Mouse (Mus musculus) midbrain, embryonic 14.5 days (tissue): ENCODE data around the gene Mief2. TPM values are rescaled to one million over a fixed set of nuclear protein-coding genes. Genes with fewer than 3 reads are reported as not detected.

ENCODE experiments used
- ATAC-seq: fragments of 200-750 bp; cut with Nextera tagmentation; 2 replicates; pipeline ENCODE4 v1.8.0; 2017; ENCODE audit warnings: moderate number of reproducible peaks, moderate library complexity; ENCODE audit not compliant: low FRiP score, low TSS enrichment
- DNase-seq: peaks from one replicate; pipeline ENCODE4 v3.0.0-alpha.2; 2015
- H3K27ac ChIP-seq: fragments of 300-500 bp; sonication (generic); replicated peaks from 2 replicates; pipeline ENCODE4 v1.5.1; 2014; ENCODE audit warnings: mild to moderate bottlenecking, low read depth, low read length, moderate library complexity
- H3K27me3 ChIP-seq: fragments of 300-500 bp; sonication (generic); 2 replicates; pipeline ENCODE4 v1.6.1; 2014; ENCODE audit warnings: low read length, control low read depth, mixed read lengths; ENCODE audit not compliant: control insufficient read depth, insufficient read depth
- H3K36me3 ChIP-seq: fragments of 300-500 bp; sonication (generic); 2 replicates; pipeline ENCODE4 v1.6.1; 2014; ENCODE audit warnings: low read length, control low read depth; ENCODE audit not compliant: control insufficient read depth, insufficient read depth
- H3K4me1 ChIP-seq: fragments of 300-500 bp; sonication (generic); 2 replicates; pipeline ENCODE4 v1.6.1; 2014; ENCODE audit warnings: mild to moderate bottlenecking, antibody characterized with exemption, low read length, control low read depth; ENCODE audit not compliant: control insufficient read depth, insufficient read depth
- H3K4me2 ChIP-seq: fragments of 300-500 bp; sonication (generic); 2 replicates; pipeline ENCODE4 v1.6.1; 2014; ENCODE audit warnings: mild to moderate bottlenecking, low read length, moderate library complexity
- H3K4me3 ChIP-seq: fragments of 300-500 bp; sonication (generic); replicated peaks from 2 replicates; pipeline ENCODE4 v1.5.1; 2014; ENCODE audit warnings: low read depth, low read length
- H3K9ac ChIP-seq: fragments of 300-500 bp; sonication (generic); replicated peaks from 2 replicates; pipeline ENCODE4 v1.6.1; 2014; ENCODE audit warnings: mild to moderate bottlenecking, low read length, moderate library complexity
- H3K9me3 ChIP-seq: fragments of 300-500 bp; sonication (generic); 2 replicates; pipeline ENCODE4 v1.6.1; 2016; ENCODE audit warnings: low read length, control low read depth, mixed read lengths; ENCODE audit not compliant: control insufficient read depth
- WGBS: fragments of 180-500 bp; shearing (Covaris S2); extraction: QIAGEN DNeasy Blood & Tissue Kit; methylation state at CpG from one replicate; pipeline ENCODE4 v1.1.7; 2014; 5-methylcytosine and 5-hydroxymethylcytosine counted together
- polyA plus RNA-seq: library from polyadenylated mRNA; unstranded; fragments of >200 nt; fragmentation: Nextera tagmentation; extraction: Ambion mirVana; gene quantifications from 2 replicates; pipeline ENCODE4 v1.2.1, GENCODE M21; 2014

Mief2 gene
- polyA plus RNA-seq: 20.4 and 22.6 TPM in 2 replicates

- Histone ChIP-seq H3K9me3 (no peaks in the 10 kb centered on the region), H3K36me3 (peaks cover 40% of the 10 kb centered on the region), H3K27me3 (no peaks in the 10 kb centered on the region), H3K4me2 (peak within 1 kb of the TSS; percentile 74), H3K4me1 (peaks cover 21% of the 10 kb centered on the region; the same call in 1 of the 2 replicates), H3K27ac (peak within 1 kb of the TSS; percentile 89), H3K4me3 (peak within 1 kb of the TSS; percentile 91), H3K9ac (peak within 1 kb of the TSS; percentile 84)
- 1% methylated on average over 44 of the region's 44 CpGs for WGBS
- DNase-seq: peak; percentile 97
- peak; percentile 92 for ATAC-seq
These were observed at the start of gene Mief2 for GRCm38 (mm10) chr11:60728260-60728761. Gene Mief2 (plus strand): TSS chr11:60728398.

GRCm38 (mm10) chr11:60696165-60696564 lies 32.0 kb upstream of the Mief2 start:
- 62% methylated on average over 1 of the region's 1 CpGs for WGBS
- DNase-seq (no peak), ATAC-seq (no peak)
- Histone ChIP-seq H3K36me3 (no peaks in the 10 kb centered on the region), H3K9ac (no peak overlapping the region), H3K4me2 (no peak overlapping the region), H3K27me3 (no peaks in the 10 kb centered on the region), H3K27ac (no peak overlapping the region), H3K9me3 (no peaks in the 10 kb centered on the region), H3K4me3 (no peak overlapping the region), H3K4me1 (peaks cover 13% of the 10 kb centered on the region)

- Histone ChIP-seq H3K4me2 (no peak overlapping the region), H3K4me1 (peaks cover 25% of the 10 kb centered on the region), H3K4me3 (no peak overlapping the region), H3K36me3 (no peaks in the 10 kb centered on the region), H3K9me3 (no peaks in the 10 kb centered on the region), H3K9ac (no peak overlapping the region), H3K27ac (no peak overlapping the region), H3K27me3 (no peaks in the 10 kb centered on the region)
- WGBS: 79% methylated on average over 2 of the region's 2 CpGs
- peak; percentile 69 for DNase-seq
- ATAC-seq: no peak
These were observed 30.6 kb upstream of the Mief2 start for GRCm38 (mm10) chr11:60697561-60697960.

GRCm38 (mm10) chr11:60698806-60699523 lies 29.2 kb upstream of the Mief2 start:
- H3K4me3 ChIP-seq: peak overlapping the region; percentile 86
- H3K36me3 ChIP-seq: no peaks in the 10 kb centered on the region; the same call in 1 of the 2 replicates
- peaks cover 37% of the 10 kb centered on the region for H3K4me1 ChIP-seq
- ATAC-seq (peak; percentile 35), DNase-seq (peak; percentile 77)
- peak overlapping the region; percentile 90; the same call in 1 of the 2 replicates for H3K9ac ChIP-seq
- WGBS: 2% methylated on average over 22 of the region's 22 CpGs
- H3K27me3 ChIP-seq: no peaks in the 10 kb centered on the region
- peak overlapping the region; percentile 91 for H3K27ac ChIP-seq
- peak overlapping the region; percentile 95 for H3K4me2 ChIP-seq
- H3K9me3 ChIP-seq: no peaks in the 10 kb centered on the region

GRCm38 (mm10) chr11:60699524-60700075 lies 28.6 kb upstream of the Mief2 start, which contains the start of gene Llgl1:
Gene Llgl1 (plus strand): TSS chr11:60699723.
- H3K9me3 ChIP-seq: no peaks in the 10 kb centered on the region
- H3K36me3 ChIP-seq: peaks cover 5% of the 10 kb centered on the region
- peak within 1 kb of the TSS; percentile 95 for H3K4me2 ChIP-seq
- no peaks in the 10 kb centered on the region for H3K27me3 ChIP-seq
- ATAC-seq: peak; percentile 86
- peak; percentile 96 for DNase-seq
- peak within 1 kb of the TSS; percentile 86 for H3K4me3 ChIP-seq
- WGBS: under 1% methylated on average over 73 of the region's 73 CpGs
- peak within 1 kb of the TSS; percentile 91 for H3K27ac ChIP-seq
- H3K9ac ChIP-seq: peak within 1 kb of the TSS; percentile 90
- H3K4me1 ChIP-seq: peaks cover 37% of the 10 kb centered on the region

- Histone ChIP-seq H3K4me3 (peak overlapping the region; percentile 86), H3K4me1 (peaks cover 37% of the 10 kb centered on the region), H3K4me2 (peak overlapping the region; percentile 95), H3K36me3 (peaks cover 14% of the 10 kb centered on the region), H3K27ac (peak overlapping the region; percentile 91), H3K9me3 (no peaks in the 10 kb centered on the region), H3K9ac (peak overlapping the region; percentile 90), H3K27me3 (no peaks in the 10 kb centered on the region)
- ATAC-seq: no peak
- WGBS: 20% methylated on average over 12 of the region's 12 CpGs
- DNase-seq: no peak
These were observed 27.6 kb upstream of the Mief2 start for GRCm38 (mm10) chr11:60700320-60701185.

GRCm38 (mm10) chr11:60701611-60702010 lies 26.6 kb upstream of the Mief2 start:
- no peak overlapping the region; the same call in 1 of the 2 replicates for H3K9ac ChIP-seq
- 69% methylated on average over 4 of the region's 4 CpGs for WGBS
- H3K27ac ChIP-seq: no peak overlapping the region
- H3K4me1 ChIP-seq: peaks cover 37% of the 10 kb centered on the region
- H3K4me3 ChIP-seq: no peak overlapping the region
- peaks cover 25% of the 10 kb centered on the region for H3K36me3 ChIP-seq
- DNase-seq (no peak), ATAC-seq (no peak)
- H3K27me3 ChIP-seq: no peaks in the 10 kb centered on the region
- no peaks in the 10 kb centered on the region for H3K9me3 ChIP-seq
- H3K4me2 ChIP-seq: peak overlapping the region; percentile 95

GRCm38 (mm10) chr11:60703131-60703530 lies 25.1 kb upstream of the Mief2 start:
- no peaks in the 10 kb centered on the region for H3K27me3 ChIP-seq
- H3K4me1 ChIP-seq: peaks cover 37% of the 10 kb centered on the region
- ATAC-seq (no peak), DNase-seq (peak; percentile 84)
- WGBS: 17% methylated on average over 4 of the region's 4 CpGs
- no peak overlapping the region for H3K4me3 ChIP-seq
- no peak overlapping the region for H3K27ac ChIP-seq
- 0 out of 2 replicates have a peak overlapping the region, but pooled peaks have one; percentile 19 for H3K4me2 ChIP-seq
- H3K9ac ChIP-seq: no peak overlapping the region
- H3K36me3 ChIP-seq: peaks cover 40% of the 10 kb centered on the region
- H3K9me3 ChIP-seq: no peaks in the 10 kb centered on the region
